Mouse (Mus musculus) bone marrow macrophage, adult 2 months (primary cell): ENCODE data around the gene Irf2bpl.

Experiments
- CTCF ChIP-seq: IDR thresholded peaks from 2 replicates; pipeline ENCODE4 v1.5.1; 2012; ENCODE audit warnings: low read depth, mild to moderate bottlenecking, low read length, moderate library complexity
- POLR2A ChIP-seq: IDR thresholded peaks from 2 replicates; pipeline ENCODE4 v1.6.1; 2012; ENCODE audit warnings: mild to moderate bottlenecking, low read depth, low read length, borderline replicate concordance

DNA sequence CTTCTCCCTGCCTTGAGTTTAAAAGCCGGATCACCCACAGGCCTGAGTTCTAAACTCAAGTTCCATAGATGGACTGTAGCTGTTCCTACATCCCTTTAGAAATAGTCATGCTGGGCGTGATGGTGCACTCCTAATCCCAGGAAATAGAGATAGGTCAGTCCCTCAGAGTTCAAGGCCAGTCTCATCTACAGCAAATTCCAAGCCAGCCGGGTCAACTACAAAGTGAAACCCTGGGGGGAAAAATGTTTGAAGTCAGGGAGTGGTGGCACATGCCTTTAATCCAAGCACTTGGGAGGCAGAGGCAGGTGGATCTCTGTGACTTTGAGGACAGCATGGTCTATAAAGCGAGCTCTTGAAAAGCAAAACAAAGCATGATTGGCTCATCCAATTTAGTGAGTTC, 7.6 kb downstream of the Irf2bpl start:
- TF ChIP-seq CTCF (no peak), POLR2A (no peak)
